Mouse (Mus musculus): ENCODE measurements around the gene Olfr510. TPM values are rescaled to one million over a fixed set of nuclear protein-coding genes. Genes with fewer than 3 reads are reported as not detected.
"Not testable (repeated sequence)": the region's sequence is repeated elsewhere in the genome, so short reads cannot be mapped to it uniquely, and the experiment has no call there.

Olfr510 gene
- not detected in 2 replicates for total RNA-seq (2014; fragmentation: Nextera tagmentation)
- not detected in 2 replicates for total RNA-seq (2017)

DNA sequence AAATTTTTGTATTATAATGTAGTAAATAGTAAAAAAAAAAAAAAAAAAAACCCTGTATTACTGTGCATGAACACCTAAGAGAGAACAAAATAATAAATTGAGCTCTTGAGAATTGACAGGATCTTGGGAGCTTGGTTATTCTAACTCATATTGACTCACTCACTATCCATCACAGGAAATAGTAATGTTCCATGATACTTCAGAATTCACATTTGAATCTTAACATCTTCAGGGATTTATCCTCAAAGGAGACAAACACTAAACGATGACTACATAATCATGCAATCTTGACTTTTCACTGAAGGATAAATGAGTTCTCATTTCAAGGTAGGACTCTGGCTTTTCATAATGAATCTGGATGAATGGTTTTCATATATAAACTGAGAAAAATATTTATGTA lies at the start of gene Olfr510:
Gene Olfr510, plus strand, starts transcription at position 301 of the 400 bp plus-strand sequence.
- no peak for ATAC-seq (replicated peaks; ENCODE audit: low FRiP score, low TSS enrichment, poor library complexity, severe bottlenecking)

DNA sequence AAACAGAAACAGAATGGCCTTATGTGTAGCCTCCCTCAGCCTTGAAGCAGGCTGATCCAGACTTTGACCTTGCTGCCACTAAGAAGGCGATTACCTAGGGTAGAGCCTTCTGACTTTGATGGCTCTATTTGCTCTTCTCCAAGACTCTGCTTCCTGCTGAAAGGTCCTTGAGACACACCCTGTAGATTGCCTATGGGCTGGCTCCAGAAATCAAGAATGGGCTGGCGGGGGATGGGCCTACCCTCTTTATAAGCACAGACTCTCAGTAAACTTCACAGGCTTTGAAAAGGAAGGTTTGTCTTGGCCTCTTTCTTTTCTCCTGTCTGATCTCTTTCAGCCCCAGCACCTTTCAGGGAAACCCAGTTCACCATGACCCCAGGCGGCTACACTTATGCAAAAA lies 49.4 kb upstream of the Olfr510 start:
- ATAC-seq (replicated peaks; ENCODE audit: low FRiP score, low TSS enrichment, poor library complexity, severe bottlenecking) = not testable (repeated sequence)

DNA sequence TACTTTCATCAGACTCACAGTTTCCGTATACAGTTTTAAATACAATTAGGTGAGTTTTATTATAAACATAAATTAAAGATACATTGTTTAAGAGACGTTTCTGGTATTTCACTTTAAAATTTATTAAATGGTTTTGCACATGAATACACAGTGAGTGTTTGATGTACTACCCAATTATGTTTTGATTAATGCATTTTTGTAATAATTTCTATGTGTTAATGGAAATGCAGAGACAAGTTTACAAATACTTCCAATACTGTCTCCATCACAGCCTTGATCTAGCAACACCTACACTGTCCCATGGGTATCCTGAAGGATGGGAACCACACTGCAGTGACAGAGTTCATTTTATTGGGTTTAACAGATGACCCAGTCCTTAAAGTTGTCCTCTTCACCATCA lies 44.7 kb upstream of the Olfr510 start, which contains the start of gene Olfr507:
Gene Olfr507, plus strand, starts transcription at position 301 of the 400 bp plus-strand sequence.
- no peak for ATAC-seq (replicated peaks; ENCODE audit: low FRiP score, low TSS enrichment, poor library complexity, severe bottlenecking)

DNA sequence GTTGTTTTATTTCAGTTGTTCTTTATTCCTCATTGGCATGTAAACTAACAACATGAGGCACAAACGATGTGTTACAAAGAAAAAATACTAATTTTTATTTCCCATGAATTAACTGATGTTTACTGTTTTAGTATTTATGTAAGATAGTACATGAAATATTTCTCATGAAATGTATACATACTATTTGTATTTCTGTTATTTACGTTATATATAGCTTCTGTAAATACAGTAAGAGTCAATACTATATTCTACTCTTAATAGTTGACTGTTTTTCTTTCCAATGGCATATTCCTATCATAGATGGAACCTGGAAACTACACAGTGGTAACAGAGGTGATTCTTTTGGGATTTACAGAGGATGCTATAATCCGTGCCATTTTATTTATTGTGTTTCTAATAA lies 36.5 kb upstream of the Olfr510 start, which contains the start of gene Olfr508:
Gene Olfr508, plus strand, starts transcription at position 301 of the 400 bp plus-strand sequence.
- ATAC-seq (replicated peaks; ENCODE audit: low FRiP score, low TSS enrichment, poor library complexity, severe bottlenecking) = no peak

DNA sequence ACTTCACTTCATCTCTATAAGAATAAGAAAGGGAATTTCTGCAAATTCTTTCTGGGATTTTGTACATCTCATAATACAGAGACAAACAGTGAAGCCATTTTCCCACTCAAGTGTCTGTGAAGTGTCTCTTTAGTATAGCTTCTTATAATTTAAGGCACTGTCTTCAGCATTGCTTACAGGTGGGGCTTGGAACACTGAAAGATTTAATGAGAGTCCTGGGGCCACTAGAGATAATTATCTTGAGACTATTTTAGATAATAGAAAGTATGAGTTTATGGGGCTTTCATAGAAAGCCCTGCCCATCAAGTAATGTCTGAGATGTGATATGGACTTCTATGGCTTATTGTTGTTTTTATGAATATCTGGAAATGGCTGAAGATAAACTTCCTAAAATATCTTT lies 14.4 kb upstream of the Olfr510 start, which contains the start of gene Olfr509:
Gene Olfr509, minus strand, starts transcription at position 101 of the 400 bp plus-strand sequence.
- no peak for ATAC-seq (replicated peaks; ENCODE audit: low FRiP score, low TSS enrichment, poor library complexity, severe bottlenecking)

DNA sequence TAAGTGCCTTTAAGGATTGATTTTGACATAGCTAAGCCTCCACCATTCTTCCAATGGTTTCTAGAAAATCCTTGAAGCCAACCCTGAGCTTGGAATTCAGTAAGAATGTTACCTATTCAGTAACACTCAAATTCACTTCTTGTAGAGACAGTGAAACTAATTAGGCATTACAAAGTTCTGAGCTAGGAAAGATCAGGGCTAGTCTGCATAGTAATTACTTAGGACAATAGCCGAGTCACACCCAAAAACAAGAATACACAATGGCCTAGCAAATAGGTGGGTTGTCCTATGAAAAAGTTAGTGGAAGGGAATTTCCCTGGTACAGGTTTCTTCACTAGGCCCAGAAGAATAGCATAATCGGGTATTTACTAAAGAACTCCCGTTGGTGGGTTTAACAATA lies 3.8 kb upstream of the Olfr510 start:
- ATAC-seq (replicated peaks; ENCODE audit: low FRiP score, low TSS enrichment, poor library complexity, severe bottlenecking) = no peak

DNA sequence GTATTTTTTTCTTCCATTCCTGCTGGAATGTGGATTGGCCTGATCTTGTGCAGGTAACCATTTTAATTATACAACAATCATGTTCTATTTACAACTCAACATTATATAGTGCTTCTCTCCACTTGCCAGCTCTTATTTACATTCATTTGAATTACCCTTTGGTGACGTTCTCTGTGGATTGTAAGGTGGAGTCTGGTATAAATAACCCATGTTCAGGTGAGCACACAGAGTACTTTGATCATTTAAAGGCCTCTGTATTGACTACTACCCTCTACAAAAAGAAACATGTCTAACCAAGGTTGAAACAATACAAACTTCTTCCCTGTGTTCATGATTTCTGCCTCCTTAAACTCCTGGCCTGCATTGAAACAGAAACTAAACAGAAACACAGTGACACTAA lies 4.8 kb downstream of the Olfr510 start:
- ATAC-seq (replicated peaks; ENCODE audit: low FRiP score, low TSS enrichment, poor library complexity, severe bottlenecking) = no peak

DNA sequence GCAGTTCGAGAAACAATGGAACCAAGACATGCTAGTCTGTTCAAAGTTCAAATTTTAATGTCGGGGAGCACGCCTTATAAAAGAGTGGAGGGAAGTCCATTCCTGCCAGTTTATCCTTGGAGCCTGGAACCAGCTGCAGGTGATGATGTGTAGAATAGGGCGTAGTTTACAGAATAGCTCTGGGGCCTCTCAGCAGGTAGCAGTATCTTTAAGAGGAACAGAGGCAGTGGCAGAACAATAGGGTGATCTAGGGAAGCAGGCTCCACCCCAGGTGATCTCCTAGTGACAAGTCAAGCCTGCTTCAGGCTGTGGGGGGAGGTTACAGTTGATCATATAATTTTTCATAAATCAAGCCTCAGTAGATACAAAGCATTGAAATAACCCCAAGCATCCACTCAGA lies 12.7 kb downstream of the Olfr510 start:
- ATAC-seq (replicated peaks; ENCODE audit: low FRiP score, low TSS enrichment, poor library complexity, severe bottlenecking) = no peak

DNA sequence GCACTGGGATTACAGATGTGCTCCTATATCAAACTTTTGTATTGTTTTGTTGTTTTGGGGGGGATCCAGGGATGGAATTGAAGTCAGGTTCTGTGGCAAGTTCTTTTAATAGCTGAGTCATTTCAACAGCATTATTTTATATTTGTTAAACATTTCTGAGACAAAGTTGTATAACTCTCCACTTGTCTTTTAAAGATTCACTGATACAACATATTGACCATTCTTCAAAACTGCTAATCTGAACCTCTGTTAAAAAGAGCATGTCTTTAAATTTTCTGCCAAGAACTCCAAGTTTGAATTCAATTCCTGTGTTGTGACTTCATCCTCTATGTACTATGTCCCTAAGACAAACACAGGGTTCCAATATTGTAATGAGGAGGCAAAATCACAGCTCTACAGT lies 46.8 kb downstream of the Olfr510 start, which contains the start of gene Olfr512:
Gene Olfr512, plus strand, starts transcription at position 301 of the 400 bp plus-strand sequence.
- no peak for ATAC-seq (replicated peaks; ENCODE audit: low FRiP score, low TSS enrichment, poor library complexity, severe bottlenecking)

Other genes starting within 250 kb of the Olfr510 start
- not detected in 2 replicates for gene Olfr497, start 246.0 kb upstream of the Olfr510 start, total RNA-seq (2014; fragmentation: Nextera tagmentation)
- gene Olfr497, start 246.0 kb upstream of the Olfr510 start, total RNA-seq (2017) = not detected in 2 replicates
- not detected in 2 replicates for gene Olfr498, start 201.1 kb upstream of the Olfr510 start, total RNA-seq (2014; fragmentation: Nextera tagmentation)
- not detected in 2 replicates for gene Olfr498, start 201.1 kb upstream of the Olfr510 start, total RNA-seq (2017)
- not detected in 2 replicates for gene Olfr502, start 141.4 kb upstream of the Olfr510 start, total RNA-seq (2014; fragmentation: Nextera tagmentation)
- not detected in 2 replicates for gene Olfr502, start 141.4 kb upstream of the Olfr510 start, total RNA-seq (2017)
- not detected in 2 replicates for gene Olfr503, start 121.9 kb upstream of the Olfr510 start, total RNA-seq (2014; fragmentation: Nextera tagmentation)
- gene Olfr503, start 121.9 kb upstream of the Olfr510 start, total RNA-seq (2017) = not detected in 2 replicates
- gene Olfr504, start 100.6 kb upstream of the Olfr510 start, total RNA-seq (2014; fragmentation: Nextera tagmentation) = not detected in 2 replicates
- not detected in 2 replicates for gene Olfr504, start 100.6 kb upstream of the Olfr510 start, total RNA-seq (2017)
- not detected in 2 replicates for gene Olfr506, start 55.6 kb upstream of the Olfr510 start, total RNA-seq (2014; fragmentation: Nextera tagmentation)
- gene Olfr506, start 55.6 kb upstream of the Olfr510 start, total RNA-seq (2017) = not detected in 2 replicates
- not detected in 2 replicates for gene Olfr507, start 44.6 kb upstream of the Olfr510 start, total RNA-seq (2014; fragmentation: Nextera tagmentation)
- not detected in 2 replicates for gene Olfr507, start 44.6 kb upstream of the Olfr510 start, total RNA-seq (2017)
- not detected in 2 replicates for gene Olfr508, start 36.4 kb upstream of the Olfr510 start, total RNA-seq (2014; fragmentation: Nextera tagmentation)
- not detected in 2 replicates for gene Olfr508, start 36.4 kb upstream of the Olfr510 start, total RNA-seq (2017)
- gene Olfr509, start 14.5 kb upstream of the Olfr510 start, total RNA-seq (2014; fragmentation: Nextera tagmentation) = not detected in 2 replicates
- not detected in 2 replicates for gene Olfr509, start 14.5 kb upstream of the Olfr510 start, total RNA-seq (2017)
- not detected in 2 replicates for gene Olfr512, start 46.9 kb downstream of the Olfr510 start, total RNA-seq (2014; fragmentation: Nextera tagmentation)
- not detected in 2 replicates for gene Olfr512, start 46.9 kb downstream of the Olfr510 start, total RNA-seq (2017)
- gene Olfr513, start 84.6 kb downstream of the Olfr510 start, total RNA-seq (2014; fragmentation: Nextera tagmentation) = not detected in 2 replicates
- gene Olfr513, start 84.6 kb downstream of the Olfr510 start, total RNA-seq (2017) = not detected in 2 replicates
- gene Olfr514, start 159.6 kb downstream of the Olfr510 start, total RNA-seq (2014; fragmentation: Nextera tagmentation) = not detected in 2 replicates
- not detected in 2 replicates for gene Olfr514, start 159.6 kb downstream of the Olfr510 start, total RNA-seq (2017)
- gene Olfr516, start 184.1 kb downstream of the Olfr510 start, total RNA-seq (2014; fragmentation: Nextera tagmentation) = not detected in 2 replicates
- gene Olfr516, start 184.1 kb downstream of the Olfr510 start, total RNA-seq (2017) = not detected in 2 replicates
- not detected in 2 replicates for gene Olfr517, start 206.0 kb downstream of the Olfr510 start, total RNA-seq (2014; fragmentation: Nextera tagmentation)
- not detected in 2 replicates for gene Olfr517, start 206.0 kb downstream of the Olfr510 start, total RNA-seq (2017)
- gene Olfr518, start 218.6 kb downstream of the Olfr510 start, total RNA-seq (2014; fragmentation: Nextera tagmentation) = not detected in 2 replicates
- gene Olfr518, start 218.6 kb downstream of the Olfr510 start, total RNA-seq (2017) = not detected in 2 replicates
- gene Olfr519, start 228.0 kb downstream of the Olfr510 start, total RNA-seq (2014; fragmentation: Nextera tagmentation) = not detected in 2 replicates
- gene Olfr519, start 228.0 kb downstream of the Olfr510 start, total RNA-seq (2017) = not detected in 2 replicates